Mouse (Mus musculus) midbrain, embryonic 14.5 days (tissue): ENCODE measurements at regions not wholly inside any gene's neighbourhood (a gene's known extent, or its start where the extent isn't known, plus 50 kb on each side); places are given as distances from the start of the nearest gene placed in this dataset.

Experiments
- ATAC-seq: fragments of 200-750 bp; cut with Nextera tagmentation; 2 replicates; pipeline ENCODE4 v1.8.0; 2017; ENCODE audit warnings: moderate number of reproducible peaks, moderate library complexity; ENCODE audit not compliant: low FRiP score, low TSS enrichment
- DNase-seq: peaks from one replicate; pipeline ENCODE4 v3.0.0-alpha.2; 2015
- H3K27ac ChIP-seq: fragments of 300-500 bp; sonication (generic); replicated peaks from 2 replicates; pipeline ENCODE4 v1.5.1; 2014; ENCODE audit warnings: mild to moderate bottlenecking, low read depth, low read length, moderate library complexity
- H3K27me3 ChIP-seq: fragments of 300-500 bp; sonication (generic); 2 replicates; pipeline ENCODE4 v1.6.1; 2014; ENCODE audit warnings: low read length, control low read depth, mixed read lengths; ENCODE audit not compliant: control insufficient read depth, insufficient read depth
- H3K36me3 ChIP-seq: fragments of 300-500 bp; sonication (generic); 2 replicates; pipeline ENCODE4 v1.6.1; 2014; ENCODE audit warnings: low read length, control low read depth; ENCODE audit not compliant: control insufficient read depth, insufficient read depth
- H3K4me1 ChIP-seq: fragments of 300-500 bp; sonication (generic); 2 replicates; pipeline ENCODE4 v1.6.1; 2014; ENCODE audit warnings: mild to moderate bottlenecking, antibody characterized with exemption, low read length, control low read depth; ENCODE audit not compliant: control insufficient read depth, insufficient read depth
- H3K4me2 ChIP-seq: fragments of 300-500 bp; sonication (generic); 2 replicates; pipeline ENCODE4 v1.6.1; 2014; ENCODE audit warnings: mild to moderate bottlenecking, low read length, moderate library complexity
- H3K4me3 ChIP-seq: fragments of 300-500 bp; sonication (generic); replicated peaks from 2 replicates; pipeline ENCODE4 v1.5.1; 2014; ENCODE audit warnings: low read depth, low read length
- H3K9ac ChIP-seq: fragments of 300-500 bp; sonication (generic); replicated peaks from 2 replicates; pipeline ENCODE4 v1.6.1; 2014; ENCODE audit warnings: mild to moderate bottlenecking, low read length, moderate library complexity
- H3K9me3 ChIP-seq: fragments of 300-500 bp; sonication (generic); 2 replicates; pipeline ENCODE4 v1.6.1; 2016; ENCODE audit warnings: low read length, control low read depth, mixed read lengths; ENCODE audit not compliant: control insufficient read depth
- WGBS: fragments of 180-500 bp; shearing (Covaris S2); extraction: QIAGEN DNeasy Blood & Tissue Kit; methylation state at CpG from one replicate; pipeline ENCODE4 v1.1.7; 2014; 5-methylcytosine and 5-hydroxymethylcytosine counted together

DNA sequence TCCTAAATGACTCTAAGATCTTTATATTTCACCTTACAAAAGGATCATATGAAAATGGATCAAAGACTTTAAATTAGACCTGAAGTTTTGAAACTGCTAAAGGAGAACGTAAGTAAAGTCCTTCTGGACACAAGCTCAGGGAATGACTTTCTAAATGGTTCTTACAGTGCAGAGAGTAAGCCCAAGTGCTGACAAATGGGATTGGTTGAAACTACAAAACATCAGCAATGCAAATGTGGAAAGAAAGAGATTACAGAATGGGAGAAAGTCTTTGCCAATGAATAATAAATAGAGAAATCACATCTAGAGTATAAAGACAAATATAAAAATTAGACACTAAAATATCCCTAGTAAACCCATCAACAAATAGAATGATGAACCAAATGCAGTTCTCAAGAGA, 263.9 kb downstream of the Atp10a start:
- DNase-seq (no peak), ATAC-seq (no peak)
- H3K4me1 ChIP-seq: no peaks in the 10 kb centered on the region
- H3K4me3 ChIP-seq: no peak overlapping the region
- H3K9me3 ChIP-seq: no peaks in the 10 kb centered on the region
- H3K4me2 ChIP-seq: no peak overlapping the region
- no peaks in the 10 kb centered on the region for H3K36me3 ChIP-seq
- no peak overlapping the region for H3K9ac ChIP-seq
- H3K27ac ChIP-seq: no peak overlapping the region
- H3K27me3 ChIP-seq: no peaks in the 10 kb centered on the region
- WGBS: 82% methylated on average over 1 of the region's 1 CpGs

DNA sequence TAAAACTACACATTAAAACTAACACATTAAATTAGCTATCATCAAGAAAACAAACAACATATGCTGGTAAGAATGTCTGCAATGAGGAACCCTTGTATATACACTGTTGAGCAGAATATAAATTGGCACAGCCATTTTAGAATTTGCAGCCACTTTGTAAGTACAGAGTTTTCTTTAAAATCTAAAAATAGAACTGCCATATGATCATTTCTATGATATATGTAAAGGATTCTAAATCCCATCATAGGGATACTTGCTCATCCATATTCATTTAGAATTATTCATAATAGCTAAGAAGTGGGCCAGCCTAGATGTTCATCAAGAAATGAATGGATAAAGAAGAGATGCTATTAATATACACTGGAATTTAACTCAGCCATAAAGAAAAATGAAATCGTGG, 264.3 kb downstream of the Atp10a start:
- Histone ChIP-seq H3K4me1 (no peaks in the 10 kb centered on the region), H3K27me3 (no peaks in the 10 kb centered on the region), H3K9ac (no peak overlapping the region), H3K4me2 (no peak overlapping the region), H3K9me3 (no peaks in the 10 kb centered on the region), H3K4me3 (no peak overlapping the region), H3K36me3 (no peaks in the 10 kb centered on the region), H3K27ac (no peak overlapping the region)
- ATAC-seq (no peak), DNase-seq (no peak)
- WGBS: 81% methylated on average over 1 of the region's 1 CpGs

DNA sequence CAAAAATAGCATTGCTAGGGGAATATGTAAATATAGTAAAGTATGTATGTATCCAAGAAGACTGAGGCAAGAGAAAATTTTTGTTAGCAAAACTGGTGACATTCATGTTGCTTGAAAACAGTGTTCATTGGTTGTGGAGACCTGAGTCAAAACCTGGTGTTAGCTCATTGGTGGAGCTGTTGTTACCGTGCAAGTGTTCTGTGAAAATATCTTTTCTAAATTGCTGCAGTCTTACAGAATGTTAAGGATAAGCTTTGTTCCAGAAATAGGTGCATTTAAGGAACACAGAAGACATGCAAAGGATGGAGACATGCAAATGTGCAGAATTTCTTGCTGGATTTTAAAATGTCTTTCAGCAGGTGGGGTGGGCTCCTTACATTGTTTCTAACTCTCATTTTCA, 269.0 kb downstream of the Atp10a start:
- Histone ChIP-seq H3K4me2 (no peak overlapping the region), H3K9ac (no peak overlapping the region), H3K27me3 (no peaks in the 10 kb centered on the region), H3K27ac (no peak overlapping the region), H3K4me3 (no peak overlapping the region), H3K4me1 (no peaks in the 10 kb centered on the region), H3K36me3 (no peaks in the 10 kb centered on the region), H3K9me3 (no peaks in the 10 kb centered on the region)
- no peak for DNase-seq
- WGBS: 96% methylated on average over 1 of the region's 1 CpGs
- no peak for ATAC-seq

DNA sequence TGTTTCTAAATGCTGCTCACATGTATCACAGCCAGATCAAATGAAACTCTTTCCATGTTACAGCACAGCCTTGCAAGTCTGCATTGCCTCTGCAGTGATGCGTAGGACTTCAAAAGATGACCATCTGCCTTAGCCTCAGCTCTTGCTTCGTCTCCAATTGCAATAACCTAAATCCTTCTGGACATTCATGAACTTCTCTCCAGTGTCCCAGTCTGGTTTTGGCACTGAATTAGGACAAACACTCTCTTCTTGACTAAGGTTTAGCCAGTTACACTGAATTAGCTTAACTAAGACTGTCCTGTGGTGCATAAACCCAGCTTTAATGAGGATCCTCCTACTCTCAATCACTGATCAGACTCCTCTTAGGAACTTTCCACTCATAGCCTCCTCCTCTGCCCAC, 269.4 kb downstream of the Atp10a start:
- H3K4me1 ChIP-seq: no peaks in the 10 kb centered on the region
- no peaks in the 10 kb centered on the region for H3K27me3 ChIP-seq
- H3K9ac ChIP-seq: no peak overlapping the region
- WGBS: 86% methylated on average over 2 of the region's 2 CpGs
- no peaks in the 10 kb centered on the region for H3K36me3 ChIP-seq
- ATAC-seq: no peak
- no peak overlapping the region for H3K27ac ChIP-seq
- no peaks in the 10 kb centered on the region for H3K9me3 ChIP-seq
- no peak for DNase-seq
- no peak overlapping the region for H3K4me3 ChIP-seq
- H3K4me2 ChIP-seq: no peak overlapping the region

DNA sequence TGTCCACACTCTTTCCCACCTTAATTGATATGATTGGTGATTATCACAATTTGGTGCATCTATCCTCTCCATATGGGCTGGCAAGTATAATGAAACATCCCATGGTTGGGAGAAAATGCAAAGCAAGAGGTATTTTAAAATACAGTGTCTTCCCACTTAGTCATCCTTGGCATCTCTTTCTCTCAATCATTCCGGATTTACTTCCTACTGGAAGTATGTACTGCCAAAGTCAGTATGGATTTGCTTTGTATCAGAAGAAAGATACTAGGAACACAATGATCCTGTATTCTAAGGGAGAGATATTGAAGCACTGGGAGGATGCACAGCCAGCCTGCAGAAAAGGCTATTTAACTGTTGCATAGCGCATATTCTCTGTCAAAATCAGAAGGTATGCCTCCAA, 271.1 kb upstream of the Ube3a start:
- no peaks in the 10 kb centered on the region for H3K36me3 ChIP-seq
- WGBS: 98% methylated on average over 2 of the region's 2 CpGs
- no peak overlapping the region for H3K27ac ChIP-seq
- no peaks in the 10 kb centered on the region for H3K9me3 ChIP-seq
- H3K9ac ChIP-seq: no peak overlapping the region
- H3K4me2 ChIP-seq: no peak overlapping the region
- H3K27me3 ChIP-seq: no peaks in the 10 kb centered on the region
- no peaks in the 10 kb centered on the region for H3K4me1 ChIP-seq
- ATAC-seq: no peak
- DNase-seq: no peak
- H3K4me3 ChIP-seq: no peak overlapping the region

DNA sequence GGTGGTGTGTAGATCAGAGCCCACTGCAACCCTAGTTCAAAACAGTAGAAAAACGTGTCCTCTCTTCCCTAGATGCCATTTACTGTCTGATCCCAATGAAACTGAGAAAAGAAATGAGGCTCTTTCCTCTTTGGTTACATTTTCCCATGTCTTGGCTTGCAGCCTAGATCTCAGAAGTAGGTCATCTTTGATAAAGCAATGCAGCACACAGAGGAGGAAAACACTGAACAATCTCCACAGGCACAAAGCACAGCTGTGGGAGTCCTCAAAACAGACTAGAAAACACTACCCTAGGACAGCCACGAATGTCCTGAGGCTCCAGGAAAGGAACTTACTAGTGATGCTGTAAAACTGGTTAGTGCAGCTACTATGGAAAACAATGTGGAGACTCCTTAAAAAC, 221.4 kb upstream of the Ube3a start:
- H3K4me2 ChIP-seq: no peak overlapping the region
- H3K27me3 ChIP-seq: no peaks in the 10 kb centered on the region
- H3K27ac ChIP-seq: no peak overlapping the region
- H3K9ac ChIP-seq: no peak overlapping the region
- 74% methylated on average over 2 of the region's 2 CpGs for WGBS
- DNase-seq (no peak), ATAC-seq (no peak)
- H3K4me1 ChIP-seq: no peaks in the 10 kb centered on the region
- H3K36me3 ChIP-seq: no peaks in the 10 kb centered on the region
- H3K4me3 ChIP-seq: no peak overlapping the region
- no peaks in the 10 kb centered on the region for H3K9me3 ChIP-seq

DNA sequence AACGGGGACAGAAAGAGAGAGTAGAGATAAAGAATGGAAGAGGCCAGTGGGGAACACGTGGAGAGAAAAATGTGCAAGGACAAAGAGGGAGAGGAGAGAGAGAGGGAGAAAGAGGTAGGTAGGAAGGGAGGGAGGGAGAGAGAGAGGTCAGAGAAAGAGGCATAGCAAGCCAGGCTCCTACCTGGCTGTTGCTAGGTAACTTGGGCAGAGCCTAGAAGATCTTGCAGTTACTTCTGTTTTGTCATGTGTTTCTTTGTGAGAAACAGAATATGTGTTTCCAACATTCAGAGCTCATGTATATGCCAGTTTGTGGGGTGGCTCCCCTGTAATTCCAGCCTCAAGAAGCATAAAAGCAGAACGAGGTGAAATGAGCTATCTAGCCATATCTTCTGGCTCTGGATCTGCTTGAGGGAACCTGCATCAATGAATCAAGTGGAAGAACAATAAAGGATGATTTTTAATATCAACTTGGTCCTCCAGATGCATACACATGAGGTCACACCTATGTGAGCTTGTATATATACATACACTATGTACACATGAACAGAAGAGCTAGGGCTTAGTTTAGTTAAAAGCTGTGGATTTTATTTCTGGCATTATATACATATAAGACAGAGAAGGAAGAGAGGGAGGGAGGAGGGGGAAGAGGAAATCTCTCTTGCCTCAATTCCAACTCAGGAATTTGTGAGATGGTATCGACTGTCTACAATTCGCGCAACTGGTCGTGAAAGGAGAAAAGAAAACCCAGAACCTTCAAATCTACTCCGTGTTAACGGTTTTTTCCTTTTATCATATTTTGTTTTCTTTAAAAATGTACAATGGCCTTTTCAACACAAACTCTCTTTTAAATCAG, 214.9 kb upstream of the Ube3a start:
- H3K9ac ChIP-seq: no peak overlapping the region
- 69% methylated on average over 9 of the region's 9 CpGs for WGBS
- peak; percentile 35 for DNase-seq
- H3K4me2 ChIP-seq: no peak overlapping the region
- 0 out of 2 replicates have a peak, but pooled peaks have one; percentile 53 for ATAC-seq
- no peak overlapping the region for H3K4me3 ChIP-seq
- H3K4me1 ChIP-seq: peaks cover 5% of the 10 kb centered on the region
- H3K36me3 ChIP-seq: no peaks in the 10 kb centered on the region
- H3K27me3 ChIP-seq: no peaks in the 10 kb centered on the region
- peak overlapping the region; percentile 64 for H3K27ac ChIP-seq
- no peaks in the 10 kb centered on the region for H3K9me3 ChIP-seq

DNA sequence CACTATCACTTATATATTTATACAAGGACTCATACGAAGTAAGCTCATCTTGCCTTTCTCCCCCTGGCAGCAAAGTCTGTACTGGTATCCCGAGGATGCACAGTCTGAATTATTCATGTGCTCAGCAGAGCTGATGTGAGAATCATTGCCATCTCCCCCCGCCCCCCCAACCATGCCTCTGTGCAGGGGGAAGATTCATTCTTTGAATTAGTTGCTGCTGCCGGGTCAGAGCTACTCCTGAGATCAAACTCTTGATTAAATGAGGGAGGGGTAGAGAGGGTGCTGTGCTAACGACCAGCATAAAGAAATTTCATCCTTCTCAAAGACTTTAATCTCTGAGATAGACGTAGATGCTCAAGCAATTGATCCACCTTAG, 214.3 kb upstream of the Ube3a start:
- Histone ChIP-seq H3K4me1 (peaks cover 5% of the 10 kb centered on the region), H3K4me3 (no peak overlapping the region), H3K27me3 (no peaks in the 10 kb centered on the region), H3K36me3 (no peaks in the 10 kb centered on the region), H3K9ac (no peak overlapping the region), H3K27ac (peak overlapping the region; percentile 37), H3K4me2 (no peak overlapping the region), H3K9me3 (no peaks in the 10 kb centered on the region)
- peak; percentile 80 for DNase-seq
- peak; percentile 88 for ATAC-seq
- 20% methylated on average over 6 of the region's 6 CpGs for WGBS

DNA sequence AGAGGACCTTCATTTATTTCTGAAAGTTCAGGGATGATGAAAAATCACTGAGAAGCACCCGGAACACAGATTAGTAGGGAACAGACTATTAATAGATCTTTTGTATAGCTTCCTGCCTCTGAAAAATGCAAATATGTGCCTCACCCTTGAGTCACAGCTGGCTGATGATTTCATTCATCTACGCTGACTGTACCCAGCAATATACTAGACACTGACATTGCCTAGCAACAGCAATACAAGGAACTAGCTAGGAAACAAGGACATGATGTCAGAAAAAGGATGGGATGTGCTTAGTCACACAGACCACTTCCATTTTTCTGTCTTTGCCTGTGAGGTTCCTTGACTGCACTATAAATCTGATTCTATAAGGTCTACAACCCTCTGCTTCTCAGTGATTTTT, 201.1 kb upstream of the Ube3a start:
- Histone ChIP-seq H3K9ac (no peak overlapping the region), H3K4me1 (no peaks in the 10 kb centered on the region), H3K36me3 (no peaks in the 10 kb centered on the region), H3K4me3 (no peak overlapping the region), H3K9me3 (no peaks in the 10 kb centered on the region), H3K27ac (no peak overlapping the region), H3K27me3 (no peaks in the 10 kb centered on the region), H3K4me2 (no peak overlapping the region)
- 43% methylated on average over 2 of the region's 2 CpGs for WGBS
- peak; percentile 55 for DNase-seq
- peak; percentile 48; the same call in 1 of the 2 replicates for ATAC-seq
